Mouse (Mus musculus): ENCODE measurements around the gene Rita1. TPM values are rescaled to one million over a fixed set of nuclear protein-coding genes. Genes with fewer than 3 reads are reported as not detected.
A peak's percentile ranks its signal among the peaks of the same experiment; 100 is the strongest.

The Rita1 gene
- polyA plus RNA-seq, 1 experiment from 2014 or later, result 16.5 TPM

GRCm38 (mm10) chr5:120622198-120622851 lies 9.9 kb upstream of the Rita1 start:
- peaks cover 11% of the 10 kb centered on the region for H3K4me1 ChIP-seq
- WGBS, result 88% methylated on average over 5 of the region's 5 CpGs
- no peaks in the 10 kb centered on the region for H3K9me3 ChIP-seq
- no peak for DNase-seq (ENCODE audit: extremely low spot score, low spot score)
- H3K36me3 ChIP-seq (replicated peaks), result peaks cover 100% of the 10 kb centered on the region
- no peaks in the 10 kb centered on the region for H3K27me3 ChIP-seq (ENCODE audit: poor library complexity, severe bottlenecking)
- no peak overlapping the region for H3K4me3 ChIP-seq
- H3K27ac ChIP-seq, result no peak overlapping the region

- no peak for DNase-seq (ENCODE audit: extremely low spot score, low spot score)
- H3K9me3 ChIP-seq, result no peaks in the 10 kb centered on the region
- H3K4me3 ChIP-seq, result no peak overlapping the region
- no peak overlapping the region for H3K27ac ChIP-seq
- H3K36me3 ChIP-seq (replicated peaks), result peaks cover 100% of the 10 kb centered on the region
- H3K4me1 ChIP-seq, result peaks cover 11% of the 10 kb centered on the region
- WGBS, result 96% methylated on average over 10 of the region's 10 CpGs
- H3K27me3 ChIP-seq (ENCODE audit: poor library complexity, severe bottlenecking), result no peaks in the 10 kb centered on the region
Measured at GRCm38 (mm10) chr5:120621846-120622197, 9.4 kb upstream of the Rita1 start.

DNA sequence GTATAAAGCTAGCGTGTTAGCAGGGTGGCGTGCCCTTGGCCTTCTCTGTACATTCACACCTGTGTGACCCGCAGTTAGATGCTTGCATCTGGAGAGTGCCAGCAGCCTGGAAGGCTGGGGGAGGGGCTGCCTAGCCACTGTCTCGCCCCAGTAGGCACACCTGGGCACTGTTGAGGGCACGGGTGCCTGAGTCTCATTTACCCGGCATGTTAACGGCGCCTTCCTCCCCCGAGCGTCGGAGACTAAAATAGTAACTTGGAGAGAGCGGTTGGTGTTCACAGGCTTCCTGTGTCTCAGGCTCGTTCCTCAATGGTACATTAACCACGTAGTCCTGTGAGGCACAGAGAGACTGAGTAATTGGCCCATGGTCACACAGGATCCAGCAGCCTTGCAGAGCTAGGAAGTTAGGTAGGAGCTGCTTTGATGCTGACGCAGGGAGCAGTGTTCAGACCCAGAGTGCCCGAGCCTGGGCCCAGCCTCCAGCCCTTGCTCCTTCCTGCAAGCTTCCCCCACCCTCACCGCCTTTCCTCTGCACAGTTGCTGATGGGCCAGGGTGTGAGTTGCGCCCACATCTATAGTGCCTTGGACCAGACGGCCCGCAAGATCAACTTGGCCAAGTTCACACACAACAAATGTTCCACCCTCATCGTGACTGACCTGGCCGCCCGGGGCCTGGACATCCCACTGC lies 8.8 kb upstream of the Rita1 start:
- 96% methylated on average over 23 of the region's 23 CpGs for WGBS
- DNase-seq (ENCODE audit: extremely low spot score, low spot score), result no peak
- Histone ChIP-seq H3K27me3 (ENCODE audit: poor library complexity, severe bottlenecking) (no peaks in the 10 kb centered on the region), H3K4me3 (no peak overlapping the region), H3K4me1 (peaks cover 6% of the 10 kb centered on the region), H3K36me3 (replicated peaks) (peaks cover 100% of the 10 kb centered on the region), H3K9me3 (no peaks in the 10 kb centered on the region; the same call in 1 of the 2 replicates), H3K27ac (no peak overlapping the region)

- H3K4me1 ChIP-seq, result no peaks in the 10 kb centered on the region
- H3K36me3 ChIP-seq (replicated peaks), result peaks cover 100% of the 10 kb centered on the region
- DNase-seq (ENCODE audit: extremely low spot score, low spot score), result peak; percentile 76
- 70% methylated on average over 18 of the region's 18 CpGs for WGBS
- peaks cover 7% of the 10 kb centered on the region; the same call in 1 of the 2 replicates for H3K9me3 ChIP-seq
- no peak overlapping the region for H3K4me3 ChIP-seq
- no peak overlapping the region for H3K27ac ChIP-seq
- no peaks in the 10 kb centered on the region for H3K27me3 ChIP-seq (ENCODE audit: poor library complexity, severe bottlenecking)
Measured at GRCm38 (mm10) chr5:120620375-120621077, 8.1 kb upstream of the Rita1 start.

DNA sequence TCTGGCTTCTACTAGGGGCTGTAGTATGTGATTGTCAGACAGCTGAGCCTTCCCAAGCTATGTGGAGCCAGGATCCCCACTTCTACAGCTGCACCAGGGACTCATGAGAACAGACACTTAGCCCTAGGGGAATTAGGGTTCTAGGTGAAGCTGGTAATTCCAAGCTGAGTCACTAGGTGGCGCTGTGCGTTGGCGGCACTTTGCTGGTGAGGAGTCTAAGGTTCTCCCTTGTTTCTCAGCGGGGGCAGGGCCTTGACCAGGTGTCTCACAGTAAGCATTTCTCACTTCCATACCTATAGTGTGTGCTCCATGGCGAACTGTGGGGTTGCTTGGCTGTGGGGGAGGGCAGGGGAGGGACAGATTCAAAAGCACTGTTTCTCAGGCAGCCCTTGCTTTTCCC lies 6.8 kb upstream of the Rita1 start:
- Histone ChIP-seq H3K9me3 (peaks cover 7% of the 10 kb centered on the region; the same call in 1 of the 2 replicates), H3K36me3 (replicated peaks) (peaks cover 96% of the 10 kb centered on the region), H3K4me1 (peaks cover under 1% of the 10 kb centered on the region), H3K27me3 (ENCODE audit: poor library complexity, severe bottlenecking) (no peaks in the 10 kb centered on the region), H3K4me3 (no peak overlapping the region), H3K27ac (no peak overlapping the region)
- DNase-seq (ENCODE audit: extremely low spot score, low spot score), result peak; percentile 65
- WGBS, result 22% methylated on average over 5 of the region's 5 CpGs

DNA sequence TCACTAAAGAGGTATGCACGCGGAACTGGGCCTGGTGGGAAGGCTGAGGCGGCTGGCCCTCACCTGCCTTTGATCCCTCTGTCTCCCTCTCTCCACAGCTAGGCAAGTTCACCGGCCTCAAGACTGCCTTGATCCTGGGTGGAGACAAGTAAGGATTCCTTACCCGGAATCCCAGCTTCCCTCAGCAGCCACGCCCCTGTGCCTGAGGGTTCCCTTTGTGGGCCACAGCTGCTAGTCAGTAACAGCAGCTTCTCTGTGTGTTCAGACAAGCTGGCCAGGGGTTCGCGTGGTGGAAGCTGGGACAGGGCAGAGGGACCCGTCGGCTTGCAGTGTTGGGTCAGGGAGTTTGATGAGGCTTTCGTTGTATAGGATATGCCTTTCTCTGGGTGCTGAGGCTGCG lies 6.4 kb upstream of the Rita1 start:
- whole genome bisulfite sequencing, result 84% methylated on average over 12 of the region's 12 CpGs

GRCm38 (mm10) chr5:120615903-120616302 lies 3.5 kb upstream of the Rita1 start:
- Histone ChIP-seq H3K36me3 (replicated peaks) (peaks cover 63% of the 10 kb centered on the region), H3K27ac (no peak overlapping the region), H3K4me3 (no peak overlapping the region), H3K4me1 (peaks cover 19% of the 10 kb centered on the region), H3K9me3 (peaks cover 7% of the 10 kb centered on the region; the same call in 1 of the 2 replicates), H3K27me3 (ENCODE audit: poor library complexity, severe bottlenecking) (no peaks in the 10 kb centered on the region)
- WGBS, result 95% methylated on average over 4 of the region's 4 CpGs
- DNase-seq (ENCODE audit: extremely low spot score, low spot score), result no peak

More for the DNA sequence above, 6.4 kb upstream of the Rita1 start:
- Histone ChIP-seq H3K4me1 (peaks cover 5% of the 10 kb centered on the region), H3K4me3 (no peak overlapping the region), H3K36me3 (replicated peaks) (peaks cover 92% of the 10 kb centered on the region), H3K27me3 (ENCODE audit: poor library complexity, severe bottlenecking) (no peaks in the 10 kb centered on the region), H3K9me3 (peaks cover 7% of the 10 kb centered on the region; the same call in 1 of the 2 replicates), H3K27ac (no peak overlapping the region)
- no peak for DNase-seq (ENCODE audit: extremely low spot score, low spot score)

- Histone ChIP-seq H3K36me3 (replicated peaks) (peaks cover 55% of the 10 kb centered on the region), H3K27ac (peak overlapping the region; percentile 95)
Measured at GRCm38 (mm10) chr5:120612822-120613604, 624 bp upstream of the Rita1 start.

GRCm38 (mm10) chr5:120611416-120611815 lies 973 bp downstream of the Rita1 start:
- peak overlapping the region; percentile 95 for H3K27ac ChIP-seq
- WGBS, result 64% methylated on average over 8 of the region's 8 CpGs

More at GRCm38 (mm10) chr5:120612822-120613604, 624 bp upstream of the Rita1 start:
- 0% methylated on average over 69 of the region's 69 CpGs for WGBS
- Histone ChIP-seq H3K9me3 (peaks cover 7% of the 10 kb centered on the region; the same call in 1 of the 2 replicates), H3K4me3 (peak overlapping the region; percentile 81), H3K4me1 (peaks cover 20% of the 10 kb centered on the region), H3K27me3 (ENCODE audit: poor library complexity, severe bottlenecking) (no peaks in the 10 kb centered on the region)
- peak; percentile 100 for DNase-seq (ENCODE audit: extremely low spot score, low spot score)

GRCm38 (mm10) chr5:120610906-120611305 lies 1.5 kb downstream of the Rita1 start:
- Histone ChIP-seq H3K9me3 (peaks cover 4% of the 10 kb centered on the region; the same call in 1 of the 2 replicates), H3K4me1 (peaks cover 20% of the 10 kb centered on the region), H3K27ac (no peak overlapping the region), H3K27me3 (ENCODE audit: poor library complexity, severe bottlenecking) (peaks cover 7% of the 10 kb centered on the region; the same call in 1 of the 2 replicates), H3K4me3 (peak overlapping the region; percentile 81), H3K36me3 (replicated peaks) (peaks cover 40% of the 10 kb centered on the region)
- no peak for DNase-seq (ENCODE audit: extremely low spot score, low spot score)
- 95% methylated on average over 5 of the region's 5 CpGs for WGBS

More at GRCm38 (mm10) chr5:120611416-120611815, 973 bp downstream of the Rita1 start:
- Histone ChIP-seq H3K4me3 (peak overlapping the region; percentile 81), H3K4me1 (peaks cover 20% of the 10 kb centered on the region), H3K27me3 (ENCODE audit: poor library complexity, severe bottlenecking) (peaks cover 4% of the 10 kb centered on the region; the same call in 1 of the 2 replicates), H3K9me3 (peaks cover 7% of the 10 kb centered on the region; the same call in 1 of the 2 replicates), H3K36me3 (replicated peaks) (peaks cover 44% of the 10 kb centered on the region)
- no peak for DNase-seq (ENCODE audit: extremely low spot score, low spot score)

DNA sequence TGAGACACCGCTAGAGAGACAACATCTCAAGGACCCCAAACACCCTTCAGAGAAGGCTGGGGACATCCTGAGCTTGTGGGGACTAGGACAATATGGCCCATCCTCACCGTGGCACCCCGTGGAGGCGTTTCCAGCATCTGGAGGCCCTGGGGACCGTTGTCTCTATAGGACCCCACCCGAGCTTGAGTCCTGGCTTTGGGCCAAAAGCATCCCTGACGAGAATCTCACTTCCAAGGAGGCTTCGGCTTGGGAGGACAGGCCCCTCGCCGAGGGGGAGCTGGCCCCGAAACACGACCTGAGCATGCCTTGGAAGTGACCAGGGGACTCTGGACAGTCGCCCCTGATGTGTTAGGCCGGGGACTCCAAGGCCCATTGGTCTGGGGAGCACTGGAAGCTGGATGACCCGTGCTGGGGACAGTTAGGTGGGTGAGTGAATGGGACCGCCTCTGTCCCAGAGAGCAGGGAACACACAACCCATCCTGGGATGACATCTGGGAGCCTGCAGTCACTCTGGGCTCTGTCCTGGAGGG lies 3.1 kb downstream of the Rita1 start:
- Histone ChIP-seq H3K9me3 (no peaks in the 10 kb centered on the region), H3K4me1 (peaks cover 32% of the 10 kb centered on the region)
- DNase-seq (ENCODE audit: extremely low spot score, low spot score), result no peak

GRCm38 (mm10) chr5:120607335-120607734 lies 5.1 kb downstream of the Rita1 start:
- no peak for DNase-seq (ENCODE audit: extremely low spot score, low spot score)
- Histone ChIP-seq H3K27ac (no peak overlapping the region), H3K27me3 (ENCODE audit: poor library complexity, severe bottlenecking) (peaks cover 7% of the 10 kb centered on the region; the same call in 1 of the 2 replicates), H3K9me3 (no peaks in the 10 kb centered on the region), H3K4me3 (no peak overlapping the region), H3K36me3 (replicated peaks) (peaks cover 27% of the 10 kb centered on the region), H3K4me1 (peaks cover 32% of the 10 kb centered on the region)
- 77% methylated on average over 3 of the region's 3 CpGs for WGBS

More for the DNA sequence above, 3.1 kb downstream of the Rita1 start:
- no peak overlapping the region for H3K27ac ChIP-seq
- peaks cover 27% of the 10 kb centered on the region for H3K36me3 ChIP-seq (replicated peaks)
- 92% methylated on average over 16 of the region's 16 CpGs for WGBS
- H3K27me3 ChIP-seq (ENCODE audit: poor library complexity, severe bottlenecking), result peaks cover 7% of the 10 kb centered on the region; the same call in 1 of the 2 replicates
- H3K4me3 ChIP-seq, result no peak overlapping the region

Data from forebrain, embryonic 10.5 days (tissue).